Mouse (Mus musculus): ENCODE data around the gene Prf1. TPM values are rescaled to one million over a fixed set of nuclear protein-coding genes. Genes with fewer than 3 reads are reported as not detected.

Prf1 gene
- polyA plus RNA-seq (2015; fragmentation: Nextera tagmentation; extraction: Ambion mirVana): 0.18 TPM in 1 of 2 replicates, not detected in the other

- Histone ChIP-seq H3K4me1 (no peaks in the 10 kb centered on the region), H3K36me3 (no peaks in the 10 kb centered on the region), H3K27ac (no peak within 1 kb of the TSS), H3K9me3 (no peaks in the 10 kb centered on the region), H3K27me3 (no peaks in the 10 kb centered on the region), H3K4me2 (no peak within 1 kb of the TSS), H3K9ac (no peak within 1 kb of the TSS), H3K4me3 (no peak within 1 kb of the TSS)
- ATAC-seq (ENCODE audit: borderline replicate concordance, extremely low read depth, low FRiP score, low TSS enrichment): no peak
- 62% methylated on average over 7 of the region's 7 CpGs for WGBS
Observed at GRCm38 (mm10) chr10:61297477-61297876, at the start of gene Prf1. Gene Prf1, plus strand, starts transcription at chr10:61297833.

- Histone ChIP-seq H3K27me3 (no peaks in the 10 kb centered on the region), H3K4me2 (no peak overlapping the region), H3K4me1 (0 out of 2 replicates have a peak, but pooled peaks cover 5% of the 10 kb centered on the region), H3K27ac (no peak overlapping the region), H3K4me3 (no peak overlapping the region), H3K36me3 (no peaks in the 10 kb centered on the region), H3K9ac (no peak overlapping the region), H3K9me3 (no peaks in the 10 kb centered on the region)
- no peak for ATAC-seq (ENCODE audit: borderline replicate concordance, extremely low read depth, low FRiP score, low TSS enrichment)
- 55% methylated on average over 13 of the region's 13 CpGs for WGBS
Observed at GRCm38 (mm10) chr10:61248596-61249114, 49.0 kb upstream of the Prf1 start.

- Histone ChIP-seq H3K36me3 (no peaks in the 10 kb centered on the region), H3K9ac (no peak overlapping the region), H3K4me2 (no peak overlapping the region), H3K27ac (no peak overlapping the region), H3K4me1 (peaks cover 10% of the 10 kb centered on the region; the same call in 1 of the 2 replicates), H3K4me3 (no peak overlapping the region), H3K27me3 (no peaks in the 10 kb centered on the region), H3K9me3 (no peaks in the 10 kb centered on the region)
- WGBS: 46% methylated on average over 2 of the region's 2 CpGs
- ATAC-seq (ENCODE audit: borderline replicate concordance, extremely low read depth, low FRiP score, low TSS enrichment): no peak
Observed at GRCm38 (mm10) chr10:61249951-61250350, 47.7 kb upstream of the Prf1 start.

GRCm38 (mm10) chr10:61254761-61255160 is 42.9 kb upstream of the Prf1 start:
- H3K4me2 ChIP-seq: no peak overlapping the region
- ATAC-seq (ENCODE audit: borderline replicate concordance, extremely low read depth, low FRiP score, low TSS enrichment): peak; percentile 58; the same call in 1 of the 2 replicates

DNA sequence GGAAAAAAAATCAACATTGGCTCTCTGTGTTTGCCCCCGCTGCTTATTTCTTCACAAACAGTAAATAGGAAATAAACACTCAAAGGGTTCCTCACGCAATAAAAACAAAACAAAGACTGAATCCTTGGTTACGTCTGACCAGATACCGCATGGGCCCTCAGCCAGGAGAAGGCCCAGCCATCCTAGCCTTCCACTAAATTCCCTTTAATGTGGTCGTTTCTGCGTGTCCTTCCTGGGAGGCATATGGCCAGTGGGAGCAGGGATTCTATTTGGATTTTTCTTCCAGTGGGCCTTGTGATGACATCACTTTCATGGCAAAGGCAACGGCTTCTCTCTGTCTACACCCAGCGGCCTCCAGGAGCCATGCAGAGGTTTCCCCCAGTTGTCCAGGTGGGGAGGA is 42.4 kb upstream of the Prf1 start:
- ATAC-seq (ENCODE audit: borderline replicate concordance, extremely low read depth, low FRiP score, low TSS enrichment): peak; percentile 43; the same call in 1 of the 2 replicates
- Histone ChIP-seq H3K27ac (peak overlapping the region; percentile 64), H3K9ac (no peak overlapping the region), H3K4me2 (no peak overlapping the region), H3K36me3 (no peaks in the 10 kb centered on the region), H3K27me3 (no peaks in the 10 kb centered on the region), H3K9me3 (no peaks in the 10 kb centered on the region), H3K4me1 (peaks cover 6% of the 10 kb centered on the region; the same call in 1 of the 2 replicates), H3K4me3 (no peak overlapping the region)
- 63% methylated on average over 8 of the region's 8 CpGs for WGBS

More at GRCm38 (mm10) chr10:61254761-61255160, 42.9 kb upstream of the Prf1 start:
- no peak overlapping the region for H3K9ac ChIP-seq
- 41% methylated on average over 6 of the region's 6 CpGs for WGBS
- H3K36me3 ChIP-seq: no peaks in the 10 kb centered on the region
- H3K27ac ChIP-seq: peak overlapping the region; percentile 64
- no peaks in the 10 kb centered on the region for H3K9me3 ChIP-seq
- peaks cover 6% of the 10 kb centered on the region; the same call in 1 of the 2 replicates for H3K4me1 ChIP-seq
- no peak overlapping the region for H3K4me3 ChIP-seq
- no peaks in the 10 kb centered on the region for H3K27me3 ChIP-seq

- Histone ChIP-seq H3K4me1 (peaks cover 9% of the 10 kb centered on the region), H3K27ac (no peak overlapping the region), H3K4me3 (no peak overlapping the region), H3K9me3 (no peaks in the 10 kb centered on the region), H3K27me3 (no peaks in the 10 kb centered on the region), H3K9ac (no peak overlapping the region), H3K36me3 (no peaks in the 10 kb centered on the region), H3K4me2 (no peak overlapping the region)
- no peak for ATAC-seq (ENCODE audit: borderline replicate concordance, extremely low read depth, low FRiP score, low TSS enrichment)
- WGBS: 87% methylated on average over 9 of the region's 9 CpGs
Observed at GRCm38 (mm10) chr10:61256665-61257064, 41.0 kb upstream of the Prf1 start.

DNA sequence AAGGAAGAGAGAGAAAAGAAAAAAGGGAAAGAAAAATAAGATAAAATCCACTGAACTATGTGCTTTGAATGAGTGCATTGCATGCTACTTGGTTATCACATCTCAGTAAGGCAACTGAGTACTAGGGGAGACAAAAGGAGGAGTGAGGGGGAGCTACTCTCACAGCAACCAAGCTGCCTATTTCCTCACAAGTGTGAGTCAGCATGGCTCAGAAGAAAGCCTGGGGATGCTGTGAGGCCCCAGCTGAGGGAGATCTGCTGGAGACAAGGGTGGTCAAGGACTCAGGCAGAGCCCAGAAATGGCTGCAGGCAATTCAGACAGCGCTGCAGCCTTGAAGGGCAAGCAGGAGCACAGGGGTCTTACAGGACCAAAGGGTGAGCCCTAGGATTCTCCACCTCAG is 39.5 kb upstream of the Prf1 start:
- Histone ChIP-seq H3K27me3 (no peaks in the 10 kb centered on the region), H3K4me3 (no peak overlapping the region), H3K27ac (no peak overlapping the region), H3K36me3 (no peaks in the 10 kb centered on the region), H3K4me2 (no peak overlapping the region), H3K9ac (no peak overlapping the region), H3K9me3 (no peaks in the 10 kb centered on the region), H3K4me1 (peaks cover 13% of the 10 kb centered on the region)
- 69% methylated on average over 1 of the region's 1 CpGs for WGBS
- ATAC-seq (ENCODE audit: borderline replicate concordance, extremely low read depth, low FRiP score, low TSS enrichment): no peak

DNA sequence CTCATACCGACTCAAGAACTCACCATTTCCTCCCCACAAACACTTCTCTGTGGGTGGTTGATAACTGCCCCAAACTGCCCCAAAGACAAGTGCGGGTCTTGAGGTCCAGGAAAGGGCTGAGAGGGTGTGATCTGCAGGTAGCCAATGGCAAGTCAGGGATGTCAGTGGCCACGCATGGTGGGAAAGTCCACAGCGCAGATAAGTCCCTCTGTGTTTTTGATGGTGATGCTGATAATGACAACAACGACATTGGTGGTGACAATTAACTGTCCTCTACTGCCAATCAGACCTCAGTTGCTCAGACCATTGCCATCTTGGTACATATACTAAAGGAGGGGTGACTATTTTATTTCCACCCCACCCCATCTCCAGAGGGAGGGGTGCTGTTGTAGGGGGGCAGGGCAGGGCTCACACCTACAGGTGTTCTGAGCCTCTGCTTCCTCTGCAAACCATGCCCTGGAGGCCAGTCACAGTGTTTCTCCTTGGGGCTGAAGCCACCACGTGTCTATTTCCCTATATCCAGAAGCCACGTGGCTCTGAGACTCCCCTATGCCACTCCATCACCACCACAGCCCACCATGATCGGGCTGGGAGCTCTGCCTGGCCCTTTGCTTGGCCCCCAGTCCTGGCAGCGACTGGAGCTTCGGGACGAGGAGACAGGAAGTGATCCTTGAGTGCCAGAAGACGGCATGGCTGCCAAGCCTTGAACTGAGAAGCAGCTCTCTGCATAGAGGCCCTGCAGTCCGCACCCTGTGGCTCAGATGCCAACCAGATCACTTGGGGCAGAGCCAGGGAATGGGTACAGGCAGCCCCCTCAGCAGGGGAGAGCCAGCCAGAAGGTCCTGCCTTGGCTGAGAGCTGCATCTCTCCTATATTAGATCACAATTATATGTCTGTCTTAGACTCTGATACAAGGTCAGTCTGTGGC is 36.1 kb upstream of the Prf1 start:
- Histone ChIP-seq H3K27ac (no peak overlapping the region), H3K9ac (no peak overlapping the region), H3K27me3 (no peaks in the 10 kb centered on the region), H3K4me3 (no peak overlapping the region), H3K36me3 (no peaks in the 10 kb centered on the region), H3K4me1 (peaks cover 8% of the 10 kb centered on the region; the same call in 1 of the 2 replicates), H3K9me3 (no peaks in the 10 kb centered on the region), H3K4me2 (no peak overlapping the region)
- ATAC-seq (ENCODE audit: borderline replicate concordance, extremely low read depth, low FRiP score, low TSS enrichment): no peak; the same call in 1 of the 2 replicates
- WGBS: 46% methylated on average over 13 of the region's 13 CpGs

DNA sequence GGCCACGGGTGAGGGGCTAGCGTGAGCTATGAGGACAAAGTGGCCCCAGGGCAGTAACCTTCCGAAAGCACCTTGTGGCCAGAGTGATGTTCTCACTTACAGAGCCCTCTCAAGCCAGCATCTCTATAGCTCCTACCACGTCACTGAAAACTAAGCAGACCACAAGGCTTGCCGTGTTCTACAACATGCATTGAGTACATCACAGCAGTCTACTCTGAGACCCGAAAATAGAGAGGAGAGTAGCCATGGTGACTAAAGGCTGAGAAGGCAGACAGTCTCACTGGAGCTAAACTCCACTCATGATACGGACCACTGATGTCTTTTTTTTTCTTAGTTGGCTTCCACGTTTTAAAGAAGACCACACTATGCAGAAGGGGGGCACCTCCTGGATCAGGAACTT is 34.0 kb upstream of the Prf1 start:
- ATAC-seq (ENCODE audit: borderline replicate concordance, extremely low read depth, low FRiP score, low TSS enrichment): no peak
- Histone ChIP-seq H3K9ac (no peak overlapping the region), H3K27me3 (no peaks in the 10 kb centered on the region), H3K36me3 (no peaks in the 10 kb centered on the region), H3K27ac (no peak overlapping the region), H3K4me2 (no peak overlapping the region), H3K4me3 (no peak overlapping the region), H3K4me1 (peaks cover 8% of the 10 kb centered on the region; the same call in 1 of the 2 replicates), H3K9me3 (no peaks in the 10 kb centered on the region)
- WGBS: 68% methylated on average over 8 of the region's 8 CpGs

DNA sequence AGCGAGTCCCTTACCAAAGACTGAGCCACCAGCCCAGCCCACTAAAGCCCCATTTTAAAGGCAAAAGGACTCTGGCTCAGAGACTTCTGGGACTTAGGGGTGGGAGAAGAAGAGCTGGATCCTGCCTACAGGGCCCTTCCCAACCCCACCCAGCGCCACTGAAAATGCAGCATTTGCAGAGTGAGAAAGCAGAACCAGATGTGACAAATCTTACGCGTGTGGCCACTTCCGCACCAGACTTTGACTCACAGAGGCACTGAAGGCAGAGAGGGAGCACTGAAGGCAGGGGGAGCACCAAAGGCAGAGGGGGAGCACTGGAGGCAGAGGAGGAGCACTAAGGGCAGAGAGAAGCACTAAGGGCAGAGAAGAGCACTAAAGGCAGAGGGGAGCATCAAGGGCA is 30.3 kb upstream of the Prf1 start:
- Histone ChIP-seq H3K4me1 (peaks cover 6% of the 10 kb centered on the region; the same call in 1 of the 2 replicates), H3K27ac (no peak overlapping the region), H3K4me2 (no peak overlapping the region), H3K36me3 (no peaks in the 10 kb centered on the region), H3K27me3 (peaks cover 4% of the 10 kb centered on the region), H3K4me3 (no peak overlapping the region), H3K9ac (no peak overlapping the region), H3K9me3 (no peaks in the 10 kb centered on the region)
- no peak for ATAC-seq (ENCODE audit: borderline replicate concordance, extremely low read depth, low FRiP score, low TSS enrichment)
- 87% methylated on average over 5 of the region's 5 CpGs for WGBS

DNA sequence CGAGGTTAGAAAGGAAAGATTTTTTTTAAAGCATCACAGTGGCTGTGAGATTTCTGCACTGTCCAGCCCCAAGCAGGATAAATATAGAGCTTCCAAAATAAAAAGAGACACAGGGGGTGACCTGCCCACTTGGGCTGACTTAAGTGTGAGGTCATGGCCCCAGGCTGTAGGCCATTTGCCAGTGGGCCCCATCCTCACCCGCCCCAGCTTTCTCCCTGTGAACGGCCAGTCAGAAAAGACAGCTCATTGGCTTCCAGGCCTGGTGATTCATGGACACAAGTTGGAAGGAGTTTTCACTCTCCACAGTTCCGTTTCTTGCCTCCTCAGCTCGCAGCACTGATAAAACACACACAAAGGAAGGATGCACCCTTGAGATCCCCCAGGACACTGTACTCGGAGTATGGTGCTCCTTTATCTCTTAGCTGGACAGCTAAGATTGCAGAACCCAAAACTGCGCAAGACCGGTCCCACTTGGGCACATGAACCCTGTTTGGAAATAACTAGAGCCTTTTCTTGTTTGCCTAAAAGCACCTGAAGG is 25.5 kb upstream of the Prf1 start:
- ATAC-seq (ENCODE audit: borderline replicate concordance, extremely low read depth, low FRiP score, low TSS enrichment): no peak
- peaks cover 6% of the 10 kb centered on the region for H3K27me3 ChIP-seq
- peak overlapping the region; percentile 97 for H3K4me2 ChIP-seq
- H3K36me3 ChIP-seq: no peaks in the 10 kb centered on the region
- H3K4me3 ChIP-seq: peak overlapping the region; percentile 57
- H3K27ac ChIP-seq: no peak overlapping the region
- no peaks in the 10 kb centered on the region for H3K9me3 ChIP-seq
- no peak overlapping the region for H3K9ac ChIP-seq
- WGBS: 32% methylated on average over 8 of the region's 8 CpGs
- peaks cover 17% of the 10 kb centered on the region for H3K4me1 ChIP-seq

DNA sequence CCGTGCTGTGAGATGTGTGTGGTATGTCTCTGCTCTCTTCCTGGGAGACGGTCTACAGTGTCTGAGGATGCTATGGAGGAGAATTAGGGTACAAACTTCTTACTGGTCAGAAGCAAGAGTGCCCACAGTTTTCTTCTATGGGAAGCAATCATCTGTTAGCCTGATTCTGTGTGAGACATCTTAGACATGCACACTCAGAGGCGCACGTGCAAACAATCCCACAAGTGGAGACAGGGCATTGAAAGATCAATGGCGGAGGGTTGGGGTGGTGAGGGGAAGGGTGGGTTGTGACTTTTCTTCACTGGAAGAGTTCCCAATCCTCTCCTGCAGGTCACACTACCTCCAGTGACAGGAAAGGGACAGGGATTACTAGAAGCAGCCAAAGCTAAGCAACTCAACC is 25.0 kb upstream of the Prf1 start:
- no peak for ATAC-seq (ENCODE audit: borderline replicate concordance, extremely low read depth, low FRiP score, low TSS enrichment)
- Histone ChIP-seq H3K9ac (peak overlapping the region; percentile 66), H3K9me3 (no peaks in the 10 kb centered on the region), H3K27me3 (peaks cover 6% of the 10 kb centered on the region), H3K4me1 (peaks cover 17% of the 10 kb centered on the region), H3K4me3 (peak overlapping the region; percentile 57), H3K27ac (peak overlapping the region; percentile 57), H3K36me3 (no peaks in the 10 kb centered on the region), H3K4me2 (peak overlapping the region; percentile 97)
- WGBS: 34% methylated on average over 5 of the region's 5 CpGs

All from lung, embryonic 15.5 days (tissue).